Mouse (Mus musculus) liver, adult (tissue): Measurements from ENCODE around the gene Gm5150.

Experiments used
- GATA4 ChIP-seq: IDR thresholded peaks from 2 replicates; pipeline ENCODE4 v1.6.1; 2014; ENCODE audit warnings: mild to moderate bottlenecking, low read length; ENCODE audit not compliant: insufficient replicate concordance

The Gm5150 gene

GRCm38 (mm10) chr3:16006215-16006614 is at the start of gene Gm5150:
TSS of gene Gm5150 (minus strand) at chr3:16006437.
- TF ChIP-seq GATA4: no peak

- no peak for TF ChIP-seq GATA4
Measured at GRCm38 (mm10) chr3:16047288-16047687, 41.1 kb upstream of the Gm5150 start.

GRCm38 (mm10) chr3:16043315-16043714 is 37.1 kb upstream of the Gm5150 start:
- no peak for TF ChIP-seq GATA4

GRCm38 (mm10) chr3:16022214-16022613 is 16.0 kb upstream of the Gm5150 start:
- TF ChIP-seq GATA4: no peak

DNA sequence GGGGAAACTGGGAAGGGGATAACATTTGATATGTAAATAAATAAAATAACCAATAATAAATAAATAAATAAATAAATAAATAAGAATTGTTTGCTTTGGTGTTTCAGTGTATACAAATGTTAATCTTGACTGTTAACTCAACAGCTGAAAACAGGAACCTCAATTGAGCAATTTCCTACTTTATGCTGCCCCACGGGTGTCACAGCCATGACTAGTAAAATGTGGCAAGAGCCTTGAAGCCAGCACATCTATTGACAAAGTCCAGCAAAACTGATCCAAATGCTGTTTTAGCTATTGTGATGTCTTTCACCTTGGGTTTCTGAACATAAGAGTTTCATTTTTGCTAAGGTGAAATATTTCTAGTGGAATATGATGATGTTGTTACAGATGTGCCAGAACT is 1.6 kb upstream of the Gm5150 start:
- TF ChIP-seq GATA4: no peak

GRCm38 (mm10) chr3:16003890-16004633 is 2.2 kb downstream of the Gm5150 start:
- no peak for TF ChIP-seq GATA4

DNA sequence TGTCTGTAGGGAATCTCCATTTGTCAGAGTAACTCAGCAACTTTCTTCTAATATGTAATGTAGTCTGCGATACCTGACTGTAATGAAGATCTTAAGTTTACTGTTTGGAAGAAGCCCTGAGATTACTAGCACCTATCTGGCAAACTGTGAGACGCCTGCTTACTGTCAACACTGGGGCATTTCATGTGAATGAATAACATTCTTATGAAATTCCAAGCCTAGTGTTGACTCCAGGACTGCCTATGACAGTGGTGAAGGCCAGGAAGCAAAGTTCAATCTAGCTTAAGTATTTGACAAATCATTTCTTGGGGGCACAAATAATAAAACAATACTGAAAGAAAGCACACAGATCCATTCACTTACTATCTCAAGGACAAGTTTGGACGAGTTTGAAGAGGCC is 24.0 kb downstream of the Gm5150 start:
- no peak for TF ChIP-seq GATA4

- TF ChIP-seq GATA4: no peak
Measured at GRCm38 (mm10) chr3:15956921-15957320, 49.3 kb downstream of the Gm5150 start.
